Mouse (Mus musculus): ENCODE measurements at regions not wholly inside any gene's neighbourhood (a gene's known extent, or its start where the extent isn't known, plus 50 kb on each side); places are given as distances from the start of the nearest gene placed in this dataset.

GRCm38 (mm10) chr5:45065917-45066699 is 266.6 kb upstream of the Ldb2 start:
- H3K27ac ChIP-seq (ENCODE audit: insufficient read depth, low read length) = no peak overlapping the region
- no peaks in the 10 kb centered on the region for H3K4me1 ChIP-seq (ENCODE audit: control insufficient read depth, insufficient read depth, low read length)
- TF ChIP-seq POLR2A (IDR thresholded peaks at IDR 0.05; ENCODE audit: low read depth, low read length) (no peak), CTCF (IDR thresholded peaks at IDR 0.05; ENCODE audit: borderline replicate concordance, insufficient read depth, low read length) (no peak)
- H3K4me3 ChIP-seq (ENCODE audit: insufficient read depth, low read length) = no peak overlapping the region

GRCm38 (mm10) chr5:45062567-45062966 is 263.1 kb upstream of the Ldb2 start:
- Histone ChIP-seq H3K27ac (ENCODE audit: insufficient read depth, low read length) (no peak overlapping the region), H3K4me3 (ENCODE audit: insufficient read depth, low read length) (no peak overlapping the region), H3K4me1 (ENCODE audit: control insufficient read depth, insufficient read depth, low read length) (peaks cover 4% of the 10 kb centered on the region; the same call in 1 of the 2 replicates)
- TF ChIP-seq POLR2A (IDR thresholded peaks at IDR 0.05; ENCODE audit: low read depth, low read length) (no peak), CTCF (IDR thresholded peaks at IDR 0.05; ENCODE audit: borderline replicate concordance, insufficient read depth, low read length) (no peak)

GRCm38 (mm10) chr5:45055276-45055959 is 255.9 kb upstream of the Ldb2 start:
- no peak for TF ChIP-seq POLR2A (IDR thresholded peaks at IDR 0.05; ENCODE audit: low read depth, low read length)
- TF ChIP-seq CTCF (IDR thresholded peaks at IDR 0.05; ENCODE audit: borderline replicate concordance, insufficient read depth, low read length) = no peak
- Histone ChIP-seq H3K4me3 (ENCODE audit: insufficient read depth, low read length) (no peak overlapping the region), H3K27ac (ENCODE audit: insufficient read depth, low read length) (no peak overlapping the region), H3K4me1 (ENCODE audit: control insufficient read depth, insufficient read depth, low read length) (peaks cover 4% of the 10 kb centered on the region; the same call in 1 of the 2 replicates)

- Histone ChIP-seq H3K4me1 (ENCODE audit: control insufficient read depth, insufficient read depth, low read length) (no peaks in the 10 kb centered on the region), H3K27ac (ENCODE audit: insufficient read depth, low read length) (no peak overlapping the region), H3K4me3 (ENCODE audit: insufficient read depth, low read length) (no peak overlapping the region)
- TF ChIP-seq CTCF (IDR thresholded peaks at IDR 0.05; ENCODE audit: borderline replicate concordance, insufficient read depth, low read length) (no peak), POLR2A (IDR thresholded peaks at IDR 0.05; ENCODE audit: low read depth, low read length) (no peak)
These were observed 249.9 kb upstream of the Ldb2 start for GRCm38 (mm10) chr5:45049410-45049809.

GRCm38 (mm10) chr5:45042914-45043313 is 243.4 kb upstream of the Ldb2 start:
- Histone ChIP-seq H3K27ac (ENCODE audit: insufficient read depth, low read length) (no peak overlapping the region), H3K4me1 (ENCODE audit: control insufficient read depth, insufficient read depth, low read length) (no peaks in the 10 kb centered on the region), H3K4me3 (ENCODE audit: insufficient read depth, low read length) (no peak overlapping the region)
- TF ChIP-seq POLR2A (IDR thresholded peaks at IDR 0.05; ENCODE audit: low read depth, low read length) (no peak), CTCF (IDR thresholded peaks at IDR 0.05; ENCODE audit: borderline replicate concordance, insufficient read depth, low read length) (no peak)

- no peaks in the 10 kb centered on the region for H3K4me1 ChIP-seq (ENCODE audit: control insufficient read depth, insufficient read depth, low read length)
- TF ChIP-seq CTCF (IDR thresholded peaks at IDR 0.05; ENCODE audit: borderline replicate concordance, insufficient read depth, low read length) = no peak
- no peak for TF ChIP-seq POLR2A (IDR thresholded peaks at IDR 0.05; ENCODE audit: low read depth, low read length)
- no peak overlapping the region for H3K4me3 ChIP-seq (ENCODE audit: insufficient read depth, low read length)
- H3K27ac ChIP-seq (ENCODE audit: insufficient read depth, low read length) = no peak overlapping the region
These were observed 236.9 kb upstream of the Ldb2 start for GRCm38 (mm10) chr5:45036430-45036829.

- no peak overlapping the region for H3K4me3 ChIP-seq (ENCODE audit: insufficient read depth, low read length)
- H3K27ac ChIP-seq (ENCODE audit: insufficient read depth, low read length) = no peak overlapping the region
- H3K4me1 ChIP-seq (ENCODE audit: control insufficient read depth, insufficient read depth, low read length) = no peaks in the 10 kb centered on the region
- TF ChIP-seq CTCF (IDR thresholded peaks at IDR 0.05; ENCODE audit: borderline replicate concordance, insufficient read depth, low read length) = no peak
- TF ChIP-seq POLR2A (IDR thresholded peaks at IDR 0.05; ENCODE audit: low read depth, low read length) = no peak
These were observed 233.7 kb upstream of the Ldb2 start for GRCm38 (mm10) chr5:45033146-45033545.

- H3K27ac ChIP-seq (ENCODE audit: insufficient read depth, low read length) = no peak overlapping the region
- H3K4me1 ChIP-seq (ENCODE audit: control insufficient read depth, insufficient read depth, low read length) = peaks cover 2% of the 10 kb centered on the region; the same call in 1 of the 2 replicates
- no peak for TF ChIP-seq POLR2A (IDR thresholded peaks at IDR 0.05; ENCODE audit: low read depth, low read length)
- no peak for TF ChIP-seq CTCF (IDR thresholded peaks at IDR 0.05; ENCODE audit: borderline replicate concordance, insufficient read depth, low read length)
- H3K4me3 ChIP-seq (ENCODE audit: insufficient read depth, low read length) = no peak overlapping the region
These were observed 228.4 kb upstream of the Ldb2 start for GRCm38 (mm10) chr5:45027876-45028275.

- Histone ChIP-seq H3K27ac (ENCODE audit: insufficient read depth, low read length) (no peak overlapping the region), H3K4me3 (ENCODE audit: insufficient read depth, low read length) (no peak overlapping the region), H3K4me1 (ENCODE audit: control insufficient read depth, insufficient read depth, low read length) (peaks cover 2% of the 10 kb centered on the region; the same call in 1 of the 2 replicates)
- TF ChIP-seq CTCF (IDR thresholded peaks at IDR 0.05; ENCODE audit: borderline replicate concordance, insufficient read depth, low read length) = no peak
- no peak for TF ChIP-seq POLR2A (IDR thresholded peaks at IDR 0.05; ENCODE audit: low read depth, low read length)
These were observed 225.9 kb upstream of the Ldb2 start for GRCm38 (mm10) chr5:45025383-45025782.

GRCm38 (mm10) chr5:45007930-45008329 is 208.4 kb upstream of the Ldb2 start:
- Histone ChIP-seq H3K4me1 (ENCODE audit: control insufficient read depth, insufficient read depth, low read length) (no peaks in the 10 kb centered on the region), H3K27ac (ENCODE audit: insufficient read depth, low read length) (no peak overlapping the region), H3K4me3 (ENCODE audit: insufficient read depth, low read length) (no peak overlapping the region)
- TF ChIP-seq CTCF (IDR thresholded peaks at IDR 0.05; ENCODE audit: borderline replicate concordance, insufficient read depth, low read length) (no peak), POLR2A (IDR thresholded peaks at IDR 0.05; ENCODE audit: low read depth, low read length) (no peak)

Measured in embryonic fibroblast, embryonic 13.5 days (primary cell).